Mouse (Mus musculus) heart, postnatal 36 days (tissue): ENCODE results near the gene Gas1. TPM values are rescaled to one million over a fixed set of nuclear protein-coding genes. Genes with fewer than 3 reads are reported as not detected.

Source experiments
- DNase-seq, 2 experiments: peaks; one replicate each; pipeline ENCODE4 v3.0.0; 2021 to 2022
- intact Hi-C: fragments of 180-260 bp; cut with DNase I; formaldehyde crosslinking; loops from one replicate; pipeline ENCODE4 v1.15.1; 2025
- total RNA-seq, 2 experiments: library from RNA; stranded (reverse); gene quantifications; 2 replicates each; pipeline ENCODE4 v1.2.3; 2021

The Gas1 gene
- 10 to 100 TPM; 30.8 to 35.8 TPM for total RNA-seq

DNA sequence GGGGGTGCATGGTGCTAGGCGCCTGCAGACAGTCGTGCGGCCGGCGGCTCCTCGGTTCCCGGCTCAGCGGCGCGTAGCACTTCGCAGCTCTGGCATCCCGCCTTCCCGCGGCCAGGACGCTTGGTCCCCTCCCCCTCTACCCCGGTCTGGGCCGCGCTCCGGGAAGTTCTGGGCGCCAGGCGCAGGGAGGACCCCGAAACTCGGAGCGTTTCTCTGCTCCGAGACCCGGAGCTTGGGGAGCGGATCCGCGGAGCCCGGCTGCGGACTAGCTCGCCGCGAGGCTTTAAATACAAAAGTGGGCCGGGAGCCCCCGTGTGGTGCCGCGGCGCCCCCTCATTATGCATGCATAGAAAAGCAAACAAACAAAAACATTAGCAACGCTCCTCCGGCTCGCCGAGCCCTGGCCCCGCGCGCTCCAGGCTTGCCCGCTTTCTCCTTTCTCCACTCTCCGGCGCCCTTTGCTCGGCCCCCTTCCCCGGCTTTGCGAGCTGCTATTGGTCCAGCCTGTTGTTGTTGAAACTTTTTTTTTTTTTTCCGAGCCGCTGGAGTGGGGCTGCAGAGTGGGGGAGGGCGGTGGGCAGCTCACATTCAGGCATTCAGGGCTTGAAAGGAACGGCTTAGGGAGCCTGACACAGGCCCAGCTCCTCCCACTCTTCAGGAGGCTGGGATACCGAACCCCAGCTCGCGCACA is at the start of gene Gas1:
TSS of gene Gas1 (minus strand) at position 260 of the 691 bp plus-strand sequence.
- intact Hi-C loops, result loop anchor here (2.0 to 10.0 kb wide), 11 partner anchors 85 to 565 kb away; no protein-coding TSS in a partner anchor
- DNase-seq, result peak; percentile 83 to 88

DNA sequence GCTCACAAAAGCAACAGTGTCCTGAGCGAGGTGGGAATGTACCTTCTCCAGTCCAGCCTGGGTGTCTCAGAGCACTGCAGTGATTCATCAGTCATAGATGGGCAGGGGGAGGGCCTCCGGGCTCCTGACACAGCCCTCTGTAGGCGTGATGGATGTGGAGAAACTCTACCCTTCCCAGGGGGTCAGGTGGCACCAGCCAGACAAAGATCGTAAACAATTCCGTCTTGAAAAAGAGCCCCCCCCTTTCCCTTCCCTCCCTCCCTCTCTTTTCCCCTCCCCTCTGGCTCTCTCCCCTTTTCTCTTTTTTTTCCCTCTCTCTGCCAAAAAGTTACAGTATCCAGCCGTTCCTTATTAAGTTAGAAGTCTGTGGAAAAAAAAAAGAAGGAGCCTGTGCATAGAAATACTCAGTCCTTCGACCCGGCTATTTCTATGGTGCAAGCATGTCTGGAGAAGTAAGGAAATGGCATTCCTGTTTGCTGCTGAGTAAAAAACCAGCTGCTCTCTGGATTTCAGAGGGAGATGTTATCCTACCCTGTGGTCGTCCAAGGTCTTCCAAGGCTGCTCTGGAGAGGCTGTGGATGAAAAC is 49.2 kb upstream of the Gas1 start:
- peak; percentile 15 to 37 for DNase-seq

DNA sequence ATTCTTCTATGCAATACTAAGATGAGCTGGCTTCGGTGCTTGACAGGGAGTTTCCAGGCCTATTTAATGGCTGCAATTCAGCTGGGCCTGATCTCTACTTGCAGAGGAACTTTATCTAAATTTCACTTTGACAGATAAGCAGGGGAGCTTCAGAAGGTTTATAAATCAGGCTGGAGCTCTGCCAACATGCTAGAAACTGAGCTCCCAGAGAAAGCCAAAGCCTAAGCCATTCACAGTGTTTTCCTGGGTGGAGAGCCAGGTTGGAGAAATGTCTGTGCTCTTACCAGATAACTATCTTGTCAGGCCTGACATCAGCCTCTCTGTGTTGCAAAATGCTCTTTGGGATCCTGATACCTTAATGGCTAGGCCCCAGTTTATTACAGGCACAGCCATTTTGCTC is 48.6 kb upstream of the Gas1 start:
- peak; percentile 9 to 13 for DNase-seq
- intact Hi-C loops, result no loop called here

More for the DNA sequence above, 49.2 kb upstream of the Gas1 start:
- intact Hi-C loops, result no loop called here

DNA sequence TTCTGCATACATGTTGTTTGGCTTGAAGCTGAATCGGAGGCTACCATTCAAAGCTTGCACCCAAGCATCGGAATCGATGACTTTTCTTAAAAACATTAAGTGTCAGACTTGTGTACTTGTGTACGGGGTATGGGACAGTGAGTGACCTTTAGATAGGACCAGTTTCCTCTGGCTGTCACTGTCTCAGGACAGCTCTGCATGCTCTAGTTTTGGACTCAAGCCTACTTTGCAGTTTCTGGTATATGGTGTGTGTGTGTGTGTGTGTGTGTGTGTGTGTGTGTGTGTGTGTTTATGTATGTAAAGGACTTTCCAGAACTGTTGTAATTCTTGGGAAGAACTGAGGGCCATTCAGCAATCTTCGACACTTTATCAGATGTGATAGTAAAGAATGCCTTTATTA is 48.1 kb upstream of the Gas1 start:
- no peak for DNase-seq
- intact Hi-C loops, result no loop called here

DNA sequence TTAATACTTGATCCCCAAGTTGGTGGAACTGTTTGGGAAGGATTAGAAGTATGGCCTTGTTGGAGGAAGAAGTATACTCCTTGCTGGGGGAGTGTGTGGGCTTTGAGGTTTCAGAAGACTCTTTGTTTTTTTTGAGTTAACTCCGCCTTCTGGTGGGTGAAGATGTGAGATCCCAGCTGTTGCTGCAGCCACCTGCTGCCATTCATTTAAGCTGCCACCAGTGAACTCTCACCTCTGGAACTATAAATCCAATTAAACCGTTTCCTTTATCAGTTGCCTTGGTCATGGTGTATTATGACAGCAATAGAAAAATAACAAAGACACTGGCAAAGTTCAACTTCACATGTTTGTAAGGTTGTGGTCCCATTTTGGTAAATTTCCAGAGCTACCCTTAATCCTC is 46.6 kb upstream of the Gas1 start:
- DNase-seq, result no peak
- intact Hi-C loops, result no loop called here

DNA sequence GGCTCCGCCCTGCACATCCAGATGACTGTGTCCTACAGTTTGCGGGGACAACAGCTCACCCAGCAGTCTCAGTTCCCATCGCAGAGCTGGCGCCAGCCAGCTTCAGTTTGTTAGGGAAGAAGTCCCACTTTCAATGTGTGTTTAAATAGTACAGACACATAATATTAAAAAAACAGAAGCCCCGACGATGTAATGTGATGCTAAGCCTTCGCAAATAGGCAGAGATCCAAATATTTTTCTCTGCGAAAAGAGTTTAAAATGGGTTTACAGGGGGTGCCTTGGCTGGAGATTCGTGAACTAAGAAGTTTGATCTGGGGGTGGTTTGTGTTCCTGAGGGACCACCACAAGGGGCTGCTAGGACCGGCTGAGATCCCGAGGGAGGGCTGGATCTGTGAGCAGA is 45.2 kb upstream of the Gas1 start:
- intact Hi-C loops, result no loop called here
- no peak for DNase-seq

DNA sequence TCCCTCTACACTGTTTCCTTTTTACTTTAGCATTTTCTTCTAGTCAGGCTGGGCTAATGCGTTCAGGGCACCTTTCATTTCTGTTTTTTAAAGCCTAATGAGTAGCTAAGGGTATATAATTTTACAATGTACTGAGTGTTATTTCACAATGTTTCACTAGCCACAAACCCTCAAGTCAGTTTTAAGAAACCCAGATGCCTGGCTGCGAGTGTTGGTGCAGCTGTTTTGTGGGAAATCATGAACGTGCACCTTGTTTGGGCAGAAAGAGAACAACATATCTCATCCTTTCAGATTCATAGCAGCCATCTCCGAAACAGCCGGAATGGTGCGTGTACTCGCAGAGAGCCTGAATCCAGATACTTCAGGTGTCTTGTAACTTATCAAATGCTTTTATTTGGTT is 36.7 kb upstream of the Gas1 start:
- intact Hi-C loops, result no loop called here
- DNase-seq, result no peak

DNA sequence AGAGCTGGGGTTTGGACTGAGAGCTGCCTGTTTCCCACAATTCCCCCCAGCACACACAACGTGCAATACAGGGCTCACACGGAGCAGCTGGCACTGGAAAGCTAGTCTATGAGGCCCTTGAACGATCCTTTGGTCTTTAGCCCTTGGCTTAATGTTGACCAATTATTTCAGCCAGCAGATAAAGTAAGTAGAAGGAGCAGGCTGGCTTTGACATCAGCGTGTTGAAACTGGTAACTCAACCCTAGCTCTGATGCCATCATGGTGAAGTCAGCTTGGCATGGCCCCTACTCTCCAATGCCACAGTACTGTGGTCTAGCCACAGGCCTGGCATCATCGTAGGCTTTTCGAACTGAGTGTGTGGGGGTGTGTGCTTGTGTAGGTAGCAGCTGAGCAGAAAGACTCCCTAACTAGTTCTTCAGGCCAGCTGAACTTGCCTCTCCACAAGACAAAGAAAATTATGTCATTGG is 30.0 kb upstream of the Gas1 start:
- intact Hi-C loops, result no loop called here
- DNase-seq, result no peak

DNA sequence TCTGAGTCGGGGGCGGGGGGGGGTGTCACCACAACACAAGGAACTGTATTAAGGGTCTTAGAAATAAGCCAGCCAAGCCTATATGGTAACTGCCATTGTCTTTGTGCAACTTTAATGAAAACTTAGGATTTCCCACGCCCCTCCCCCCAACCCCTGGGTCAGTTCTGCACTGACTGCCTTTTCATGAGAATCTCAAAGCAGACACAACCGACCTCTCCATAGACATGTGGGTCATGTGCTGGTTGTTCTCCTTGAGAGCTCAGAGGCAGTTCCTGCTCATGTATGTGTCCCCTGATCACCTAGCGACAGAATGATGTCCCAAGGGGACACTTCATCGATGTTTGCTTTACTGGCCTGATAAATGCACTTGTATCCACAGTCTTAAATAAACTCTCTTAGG is 27.6 kb upstream of the Gas1 start:
- DNase-seq, result no peak

DNA sequence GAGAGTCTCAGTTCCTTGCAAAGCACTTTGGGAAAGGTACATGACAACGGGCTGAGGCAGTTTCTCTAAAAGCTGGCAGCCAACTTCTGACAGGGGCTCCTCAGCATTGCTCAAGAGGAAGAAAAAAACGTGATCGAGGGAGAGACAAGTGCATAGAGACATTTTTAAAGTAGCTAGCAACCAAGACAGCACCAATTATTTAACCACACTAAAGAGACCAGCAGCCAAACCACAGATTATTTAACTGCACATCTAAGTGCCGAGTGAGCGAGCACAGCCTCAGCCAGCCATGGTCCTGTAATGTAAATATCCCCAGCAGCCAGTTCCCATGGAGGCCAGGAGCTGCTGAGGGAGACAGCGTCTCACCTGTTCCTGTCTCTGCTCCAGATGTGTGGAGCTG is 16.1 kb upstream of the Gas1 start:
- no peak for DNase-seq
- intact Hi-C loops, result no loop called here

More for the DNA sequence above, 27.6 kb upstream of the Gas1 start:
- intact Hi-C loops, result no loop called here

DNA sequence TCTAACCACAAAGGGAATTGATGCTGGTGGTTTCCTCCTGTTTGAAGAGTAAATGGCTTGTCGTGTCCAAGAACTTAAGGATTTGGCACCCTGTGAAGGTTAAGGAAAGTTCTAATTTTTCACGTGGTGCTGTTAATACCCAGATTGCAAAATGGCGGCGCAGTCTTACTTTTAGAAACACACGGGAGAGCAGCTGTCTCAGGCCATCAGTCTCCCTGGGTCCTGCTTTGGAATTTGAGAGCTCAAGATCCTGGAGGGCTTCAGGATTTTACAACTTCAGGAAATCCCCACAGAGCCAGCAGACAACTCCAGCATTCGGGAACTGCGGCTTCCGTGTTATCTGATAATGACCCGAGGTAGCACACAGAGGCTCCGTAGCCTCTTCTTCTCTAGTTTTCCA is 12.8 kb upstream of the Gas1 start:
- intact Hi-C loops, result no loop called here
- no peak for DNase-seq

DNA sequence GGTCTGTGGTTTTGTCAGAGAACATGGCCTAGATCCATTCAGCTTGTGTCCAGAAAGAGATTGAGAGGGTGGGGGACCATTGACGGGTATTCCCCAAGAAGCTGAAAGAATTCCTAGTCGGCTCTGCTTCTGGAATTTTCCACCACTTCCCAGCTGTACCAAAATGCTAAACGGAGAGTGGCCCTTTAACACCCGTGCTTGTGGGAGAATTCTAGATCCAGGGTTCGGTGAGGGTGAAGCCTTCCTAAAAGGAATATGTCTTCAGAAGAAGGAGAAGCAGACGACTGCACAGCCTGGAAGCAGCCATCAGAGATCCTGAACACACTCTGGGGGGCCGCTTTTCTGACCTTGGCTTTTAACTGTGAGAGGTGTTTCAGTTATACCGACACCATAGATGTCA is 11.8 kb upstream of the Gas1 start:
- intact Hi-C loops, result no loop called here
- no peak for DNase-seq

DNA sequence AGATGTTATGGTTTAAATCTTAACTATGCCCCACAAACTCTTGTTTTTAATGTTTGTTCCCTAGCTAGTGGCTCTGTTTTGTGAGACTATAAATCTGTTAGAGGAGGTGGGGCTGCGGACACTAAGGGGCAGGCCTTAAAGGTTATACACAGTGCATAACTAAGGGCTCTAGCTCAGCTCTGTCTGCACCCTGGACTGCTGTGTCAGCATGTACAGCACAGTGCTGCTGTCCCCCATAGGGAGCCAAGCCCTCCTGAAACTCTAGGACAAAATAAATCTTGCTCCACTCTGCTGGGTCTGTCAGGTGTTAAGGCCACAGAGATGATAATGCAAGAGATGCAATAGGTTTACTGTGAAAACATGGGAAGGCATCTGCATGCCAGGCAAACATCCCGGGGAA is 10.1 kb upstream of the Gas1 start:
- DNase-seq, result no peak
- intact Hi-C loops, result no loop called here

DNA sequence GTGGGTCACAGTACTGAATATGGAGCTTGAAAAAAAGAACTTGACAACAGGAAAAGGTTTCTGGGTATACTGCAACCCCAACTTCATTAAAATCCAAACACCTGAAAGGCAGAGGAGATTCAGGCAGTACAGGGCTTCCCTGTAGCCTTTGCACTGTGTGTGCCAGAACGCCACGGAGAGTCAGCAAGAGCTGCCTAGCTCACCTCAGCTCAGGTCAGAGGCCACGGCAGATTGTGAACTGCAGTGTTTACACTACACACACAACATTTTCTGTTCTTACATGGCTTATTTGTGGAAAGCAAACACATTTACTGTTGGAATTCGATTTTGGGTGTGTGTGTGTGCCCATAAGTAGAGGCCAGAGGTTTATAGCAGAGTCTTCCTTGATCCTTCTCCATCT is 5.2 kb upstream of the Gas1 start:
- intact Hi-C loops, result no loop called here
- no peak for DNase-seq

DNA sequence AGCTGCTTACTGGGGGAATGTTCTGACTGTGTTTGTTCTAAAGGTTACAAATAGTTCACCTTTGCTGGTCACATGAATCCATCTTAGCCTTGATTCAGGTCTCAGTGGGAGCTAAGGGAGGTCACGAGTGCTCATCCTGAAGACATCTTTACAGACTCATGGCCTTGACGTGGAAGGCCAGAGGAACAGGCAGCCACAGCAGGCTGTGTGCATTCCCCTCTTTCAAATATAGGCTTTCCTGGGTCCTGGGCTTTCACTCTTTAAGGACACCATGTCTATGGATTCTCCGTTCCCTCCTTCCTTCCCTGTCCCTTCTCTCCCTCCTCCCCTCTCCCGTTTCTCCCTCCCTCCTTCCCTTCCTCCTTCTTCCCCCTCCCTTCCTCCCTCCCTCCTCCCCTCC is 2.5 kb upstream of the Gas1 start:
- no peak for DNase-seq
- intact Hi-C loops, result loop anchor here (5.0 to 10.0 kb wide), 9 partner anchors 83 to 563 kb away; no protein-coding TSS in a partner anchor

DNA sequence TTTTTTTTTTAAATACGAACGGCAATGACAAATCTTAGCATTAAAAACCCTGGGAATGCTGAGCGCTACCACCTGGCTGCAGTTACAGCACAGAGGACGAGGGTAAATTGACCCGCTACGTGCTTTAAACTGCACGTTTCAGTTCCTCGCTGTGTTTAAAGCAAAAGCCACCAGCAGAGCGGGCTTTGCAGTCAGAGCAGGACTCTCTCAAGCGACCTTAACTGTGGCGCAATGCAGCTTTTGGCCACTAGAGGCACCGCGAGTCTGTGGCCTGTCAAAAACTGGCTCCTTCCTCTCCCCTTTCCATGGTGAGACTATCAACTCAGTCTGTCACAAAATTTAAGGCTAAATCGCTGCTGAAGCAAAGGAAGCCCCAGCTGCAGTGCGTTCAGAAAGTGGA is 1.3 kb upstream of the Gas1 start:
- intact Hi-C loops, result loop anchor here (5.0 to 10.0 kb wide), 9 partner anchors 84 to 564 kb away; no protein-coding TSS in a partner anchor
- peak; percentile 95 to 98 for DNase-seq

DNA sequence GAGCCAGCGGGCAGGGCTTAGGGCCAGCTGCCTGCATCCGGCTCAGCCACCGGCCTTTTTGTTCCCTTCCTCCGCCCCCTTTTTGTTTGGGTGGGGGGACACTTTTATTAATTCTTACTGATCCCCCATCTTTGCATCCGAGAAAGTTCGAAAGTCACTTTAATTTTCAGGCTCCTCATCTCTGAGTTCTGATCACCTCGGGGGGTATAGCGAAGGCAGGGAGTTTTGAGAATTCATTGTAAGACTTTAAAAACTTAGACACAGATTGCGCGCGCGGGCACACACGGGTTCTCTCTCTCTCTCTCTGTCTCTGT is 589 bp upstream of the Gas1 start:
- no peak for DNase-seq
- intact Hi-C loops, result loop anchor here (2.0 to 10.0 kb wide), 11 partner anchors 85 to 565 kb away; no protein-coding TSS in a partner anchor

DNA sequence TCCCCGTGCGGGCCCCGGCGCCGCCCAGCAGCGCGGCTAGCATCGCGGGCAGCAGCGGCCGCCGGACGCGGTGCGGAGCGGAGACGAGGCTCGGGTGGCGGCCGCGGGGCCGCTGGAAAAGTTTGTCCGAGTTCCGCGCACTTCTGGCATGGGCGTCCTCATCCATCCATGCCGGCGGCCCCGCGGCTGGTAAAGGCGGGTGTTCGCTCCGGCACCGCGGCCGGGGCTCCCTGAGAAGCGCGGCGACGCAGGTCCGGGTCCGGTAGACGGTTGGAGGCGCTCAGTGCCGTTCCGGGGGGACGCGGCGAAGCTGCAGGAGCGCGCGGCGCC is 424 bp downstream of the Gas1 start:
- intact Hi-C loops, result loop anchor here (2.0 to 10.0 kb wide), 11 partner anchors 86 to 566 kb away; no protein-coding TSS in a partner anchor
- DNase-seq, result no peak

DNA sequence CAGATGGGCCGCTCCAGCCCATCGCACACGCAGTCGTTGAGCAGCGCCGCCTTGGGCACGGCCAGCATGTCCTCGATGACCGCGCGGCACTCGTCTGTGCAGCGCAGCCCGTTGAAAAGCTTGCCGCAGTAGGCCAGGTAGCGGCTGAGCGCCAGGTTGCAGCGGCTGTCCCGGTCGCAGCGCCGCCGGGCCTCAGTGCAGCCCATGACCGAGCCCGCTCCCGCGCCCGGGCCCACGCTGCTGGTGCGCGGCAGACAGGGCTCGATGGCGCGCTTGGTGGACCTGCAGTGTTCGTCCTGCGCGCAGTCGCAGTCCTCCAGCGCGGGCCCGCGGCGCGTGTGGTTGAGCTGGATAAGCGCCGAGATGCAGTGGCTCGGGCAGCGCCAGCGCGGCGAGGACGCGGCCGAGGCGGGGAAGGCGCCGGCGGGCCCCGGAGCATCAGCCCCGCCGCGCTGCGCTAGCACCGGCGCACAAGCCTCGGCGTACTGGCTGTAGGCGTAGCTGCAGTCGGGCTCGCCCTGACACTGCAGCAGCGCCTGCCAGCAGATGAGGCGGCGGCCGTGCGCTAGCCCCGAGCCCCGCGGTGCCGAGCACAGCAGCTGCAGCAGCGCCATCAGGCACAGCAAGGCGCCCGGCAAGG is 909 bp downstream of the Gas1 start:
- DNase-seq, result peak; percentile 53 to 68
- intact Hi-C loops, result loop anchor here (2.0 to 10.0 kb wide), 11 partner anchors 86 to 566 kb away; no protein-coding TSS in a partner anchor

DNA sequence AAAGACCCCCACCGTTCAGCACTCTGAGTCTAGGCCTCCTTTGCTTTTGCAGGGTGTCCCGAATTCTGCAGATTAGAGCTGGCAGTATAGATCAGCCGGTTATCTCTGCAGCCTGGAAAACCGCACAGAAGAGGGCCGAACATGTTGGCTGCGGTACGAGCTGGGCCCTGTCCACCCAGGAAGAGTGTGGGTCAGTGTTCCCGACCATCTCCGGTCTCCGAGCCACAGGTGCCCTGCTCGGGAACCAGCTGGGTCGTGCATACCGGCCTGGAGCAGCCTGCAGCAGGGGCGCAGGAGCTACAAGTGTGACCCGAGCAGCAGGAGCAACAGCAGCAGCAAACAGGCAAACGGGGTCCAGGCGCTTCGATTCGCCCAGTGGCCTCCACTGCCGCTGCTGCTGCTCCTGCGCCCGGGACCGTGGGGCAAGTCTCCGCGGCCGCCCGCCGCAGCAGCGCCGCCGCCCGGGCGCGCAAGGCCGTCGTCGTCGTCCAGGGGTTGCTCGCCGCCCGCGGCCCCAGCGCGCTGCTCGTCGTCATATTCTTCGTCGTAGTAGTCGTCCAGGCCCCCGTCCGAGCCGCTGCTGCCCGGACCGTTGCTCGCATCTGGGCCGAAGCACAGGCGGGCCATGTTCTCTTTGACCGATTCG is 1.6 kb downstream of the Gas1 start:
- intact Hi-C loops, result loop anchor here (2.0 to 10.0 kb wide), 11 partner anchors 87 to 567 kb away; no protein-coding TSS in a partner anchor

DNA sequence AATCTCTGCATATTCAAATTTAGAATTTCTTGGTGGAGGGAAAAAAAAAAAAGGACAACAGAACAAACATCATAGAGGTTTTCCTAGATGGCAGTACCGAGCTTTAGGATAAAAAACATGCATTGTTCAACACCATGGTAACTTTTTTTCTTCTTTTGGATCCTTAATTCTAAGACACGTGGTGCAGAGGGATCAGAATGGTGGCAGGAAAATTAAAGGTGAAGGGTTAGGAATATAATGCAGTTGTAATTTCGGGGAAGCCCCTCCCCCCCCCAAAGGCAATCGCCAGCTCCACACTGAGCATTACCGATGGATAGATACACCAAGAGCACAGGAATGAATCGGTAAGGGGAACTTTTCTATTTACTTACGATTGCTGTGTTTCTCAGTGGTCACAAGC is 2.2 kb downstream of the Gas1 start:
- DNase-seq, result no peak
- intact Hi-C loops, result loop anchor here (5.0 to 10.0 kb wide), 10 partner anchors 87 to 567 kb away; no protein-coding TSS in a partner anchor

More for the DNA sequence above, 1.6 kb downstream of the Gas1 start:
- DNase-seq, result peak; percentile 50 to 60
